Mouse (Mus musculus): ENCODE data around the gene Slc30a2. TPM values are rescaled to one million over a fixed set of nuclear protein-coding genes. Genes with fewer than 3 reads are reported as not detected.
"Not testable (repeated sequence)": the region's sequence is repeated elsewhere in the genome, so short reads cannot be mapped to it uniquely, and the experiment has no call there.

Slc30a2 gene
- polyA plus RNA-seq, 1 experiment = 2.0 TPM

- Histone ChIP-seq H3K27ac (ENCODE audit: control insufficient read depth, insufficient read depth, low read length) (no peak overlapping the region), H3K36me3 (ENCODE audit: control insufficient read depth, insufficient read depth, low read length) (no peaks in the 10 kb centered on the region), H3K4me3 (ENCODE audit: control insufficient read depth, insufficient read depth, low read length) (no peak overlapping the region), H3K4me1 (replicated peaks; ENCODE audit: control insufficient read depth, insufficient read depth, low read length) (peaks cover 19% of the 10 kb centered on the region), H3K27me3 (ENCODE audit: control insufficient read depth, insufficient read depth, low read length) (peaks cover 19% of the 10 kb centered on the region; the same call in 1 of the 2 replicates)
- TF ChIP-seq POLR2A (IDR thresholded peaks at IDR 0.05; ENCODE audit: control insufficient read depth, extremely low read depth, insufficient read depth, low read length, poor library complexity) = no peak
- TF ChIP-seq CTCF (IDR thresholded peaks at IDR 0.05; ENCODE audit: borderline replicate concordance, control insufficient read depth, extremely low read depth, insufficient read depth, low read length, poor library complexity) = no peak
- 56% methylated on average over 1 of the region's 1 CpGs for WGBS
- no peak for DNase-seq
Observed at GRCm38 (mm10) chr4:134374306-134374705, 31.3 kb downstream of the Slc30a2 start.

- H3K4me3 ChIP-seq (ENCODE audit: control insufficient read depth, insufficient read depth, low read length) = no peak overlapping the region
- H3K4me1 ChIP-seq (replicated peaks; ENCODE audit: control insufficient read depth, insufficient read depth, low read length) = no peaks in the 10 kb centered on the region
- H3K36me3 ChIP-seq (ENCODE audit: control insufficient read depth, insufficient read depth, low read length) = no peaks in the 10 kb centered on the region
- no peak for TF ChIP-seq CTCF (IDR thresholded peaks at IDR 0.05; ENCODE audit: borderline replicate concordance, control insufficient read depth, extremely low read depth, insufficient read depth, low read length, poor library complexity)
- no peaks in the 10 kb centered on the region for H3K27me3 ChIP-seq (ENCODE audit: control insufficient read depth, insufficient read depth, low read length)
- WGBS = 68% methylated on average over 10 of the region's 10 CpGs
- no peak overlapping the region for H3K27ac ChIP-seq (ENCODE audit: control insufficient read depth, insufficient read depth, low read length)
- no peak for DNase-seq
Observed at GRCm38 (mm10) chr4:134378089-134378615, 35.2 kb downstream of the Slc30a2 start.

DNA sequence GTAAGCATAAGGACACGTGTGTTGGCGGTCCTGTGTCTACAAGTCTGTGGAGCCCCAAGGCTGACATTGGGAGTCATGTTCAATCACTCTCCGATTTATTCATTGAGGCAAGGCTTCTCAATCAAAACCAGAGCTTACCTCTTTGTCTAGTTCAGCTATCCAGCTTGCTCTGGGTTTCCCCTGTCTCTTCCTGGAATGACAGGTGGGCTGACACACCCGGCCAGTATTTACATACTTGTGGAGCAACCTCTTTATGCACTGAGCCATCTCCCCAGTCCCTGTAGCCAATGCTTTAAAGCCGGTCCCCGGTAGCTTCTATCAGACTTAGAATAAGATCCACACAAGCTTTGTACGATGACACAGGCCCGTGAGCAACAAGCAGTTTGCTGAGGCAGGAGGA is 36.5 kb downstream of the Slc30a2 start:
- Histone ChIP-seq H3K27ac (ENCODE audit: control insufficient read depth, insufficient read depth, low read length) (no peak overlapping the region), H3K4me3 (ENCODE audit: control insufficient read depth, insufficient read depth, low read length) (no peak overlapping the region), H3K36me3 (ENCODE audit: control insufficient read depth, insufficient read depth, low read length) (no peaks in the 10 kb centered on the region), H3K27me3 (ENCODE audit: control insufficient read depth, insufficient read depth, low read length) (no peaks in the 10 kb centered on the region), H3K4me1 (replicated peaks; ENCODE audit: control insufficient read depth, insufficient read depth, low read length) (no peaks in the 10 kb centered on the region)
- WGBS = 91% methylated on average over 8 of the region's 8 CpGs
- DNase-seq = no peak
- TF ChIP-seq POLR2A (IDR thresholded peaks at IDR 0.05; ENCODE audit: control insufficient read depth, extremely low read depth, insufficient read depth, low read length, poor library complexity) (no peak), CTCF (IDR thresholded peaks at IDR 0.05; ENCODE audit: borderline replicate concordance, control insufficient read depth, extremely low read depth, insufficient read depth, low read length, poor library complexity) (no peak)

GRCm38 (mm10) chr4:134383750-134384149 is 40.8 kb downstream of the Slc30a2 start, which contains the start of gene Extl1:
TSS of gene Extl1 (minus strand) at chr4:134383850.
- 98% methylated on average over 2 of the region's 6 CpGs for WGBS
- DNase-seq; H3K27me3 ChIP-seq (ENCODE audit: control insufficient read depth, insufficient read depth, low read length); H3K36me3 ChIP-seq (ENCODE audit: control insufficient read depth, insufficient read depth, low read length); H3K4me1 ChIP-seq (replicated peaks; ENCODE audit: control insufficient read depth, insufficient read depth, low read length); H3K27ac ChIP-seq (ENCODE audit: control insufficient read depth, insufficient read depth, low read length); H3K4me3 ChIP-seq (ENCODE audit: control insufficient read depth, insufficient read depth, low read length): not testable (repeated sequence)

DNA sequence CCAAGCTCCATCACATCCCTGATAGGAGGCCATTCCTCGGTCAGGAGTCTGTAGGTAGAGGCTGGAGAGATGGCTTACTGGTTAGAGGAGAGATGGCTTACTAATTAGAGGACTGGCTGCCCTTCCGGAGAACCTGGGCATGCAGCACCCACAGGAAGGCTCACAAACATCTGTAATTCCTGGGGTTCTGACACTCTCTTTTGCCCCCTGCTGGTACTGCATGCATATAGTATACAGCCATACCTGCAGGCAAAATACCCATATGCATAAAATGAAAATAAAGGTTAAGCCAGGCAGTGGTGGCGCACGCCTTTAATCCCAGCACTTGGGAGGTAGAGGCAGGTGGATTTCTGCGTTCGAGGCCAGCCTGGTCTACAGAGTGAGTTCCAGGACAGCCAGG is 44.3 kb downstream of the Slc30a2 start:
- H3K4me1 ChIP-seq (replicated peaks; ENCODE audit: control insufficient read depth, insufficient read depth, low read length) = 0 out of 2 replicates have a peak, but pooled peaks cover under 1% of the 10 kb centered on the region
- no peak for TF ChIP-seq CTCF (IDR thresholded peaks at IDR 0.05; ENCODE audit: borderline replicate concordance, control insufficient read depth, extremely low read depth, insufficient read depth, low read length, poor library complexity)
- TF ChIP-seq POLR2A (IDR thresholded peaks at IDR 0.05; ENCODE audit: control insufficient read depth, extremely low read depth, insufficient read depth, low read length, poor library complexity) = no peak
- H3K4me3 ChIP-seq (ENCODE audit: control insufficient read depth, insufficient read depth, low read length) = no peak overlapping the region
- no peak overlapping the region for H3K27ac ChIP-seq (ENCODE audit: control insufficient read depth, insufficient read depth, low read length)
- 57% methylated on average over 6 of the region's 6 CpGs for WGBS
- peak; percentile 43 for DNase-seq
- H3K27me3 ChIP-seq (ENCODE audit: control insufficient read depth, insufficient read depth, low read length) = no peaks in the 10 kb centered on the region
- no peaks in the 10 kb centered on the region for H3K36me3 ChIP-seq (ENCODE audit: control insufficient read depth, insufficient read depth, low read length)

DNA sequence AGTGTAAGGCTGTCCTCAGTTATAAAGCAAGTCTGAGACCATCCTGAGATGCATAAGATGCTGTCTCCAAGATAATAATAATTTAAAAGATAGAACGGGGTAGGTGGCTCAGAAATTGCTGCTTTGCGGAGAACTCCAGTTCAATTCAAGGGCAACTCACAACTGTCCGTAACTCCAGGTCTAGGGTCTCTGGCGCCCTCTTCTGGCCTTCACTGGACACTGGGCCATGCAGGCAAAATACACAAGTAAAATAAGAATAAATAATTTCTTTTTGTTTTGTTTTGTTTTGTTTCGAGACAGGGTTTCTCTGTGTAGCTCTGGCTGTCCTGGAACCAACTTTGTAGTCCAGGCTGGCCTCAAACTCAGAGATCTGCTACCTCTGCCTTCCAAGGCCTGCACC is 45.4 kb downstream of the Slc30a2 start:
- Histone ChIP-seq H3K27ac (ENCODE audit: control insufficient read depth, insufficient read depth, low read length) (no peak overlapping the region), H3K27me3 (ENCODE audit: control insufficient read depth, insufficient read depth, low read length) (no peaks in the 10 kb centered on the region), H3K4me3 (ENCODE audit: control insufficient read depth, insufficient read depth, low read length) (no peak overlapping the region), H3K36me3 (ENCODE audit: control insufficient read depth, insufficient read depth, low read length) (no peaks in the 10 kb centered on the region), H3K4me1 (replicated peaks; ENCODE audit: control insufficient read depth, insufficient read depth, low read length) (peaks cover 8% of the 10 kb centered on the region; the same call in 1 of the 2 replicates)
- TF ChIP-seq CTCF (IDR thresholded peaks at IDR 0.05; ENCODE audit: borderline replicate concordance, control insufficient read depth, extremely low read depth, insufficient read depth, low read length, poor library complexity) = 0 out of 2 replicates have a peak, but pooled peaks have one; percentile 19
- no peak for TF ChIP-seq POLR2A (IDR thresholded peaks at IDR 0.05; ENCODE audit: control insufficient read depth, extremely low read depth, insufficient read depth, low read length, poor library complexity)
- 8% methylated on average over 5 of the region's 5 CpGs for WGBS
- peak; percentile 60 for DNase-seq

GRCm38 (mm10) chr4:134391636-134392035 is 48.7 kb downstream of the Slc30a2 start:
- Histone ChIP-seq H3K4me1 (replicated peaks; ENCODE audit: control insufficient read depth, insufficient read depth, low read length) (peaks cover 13% of the 10 kb centered on the region), H3K27me3 (ENCODE audit: control insufficient read depth, insufficient read depth, low read length) (no peaks in the 10 kb centered on the region), H3K27ac (ENCODE audit: control insufficient read depth, insufficient read depth, low read length) (no peak overlapping the region), H3K4me3 (ENCODE audit: control insufficient read depth, insufficient read depth, low read length) (no peak overlapping the region), H3K36me3 (ENCODE audit: control insufficient read depth, insufficient read depth, low read length) (no peaks in the 10 kb centered on the region)
- no peak for DNase-seq
- TF ChIP-seq POLR2A (IDR thresholded peaks at IDR 0.05; ENCODE audit: control insufficient read depth, extremely low read depth, insufficient read depth, low read length, poor library complexity) = no peak
- 84% methylated on average over 1 of the region's 1 CpGs for WGBS

All from thymus, adult 2 months (tissue).